Mouse (Mus musculus) hindbrain, embryonic 10.5 days (tissue): ENCODE data around the gene Myh15. TPM values are rescaled to one million over a fixed set of nuclear protein-coding genes. Genes with fewer than 3 reads are reported as not detected.

ENCODE experiments used
- DNase-seq: peaks from one replicate; pipeline ENCODE4 v3.0.0-alpha.2; 2017; ENCODE audit warnings: low spot score
- H3K27ac ChIP-seq: fragments of 300-500 bp; sonication (generic); 2 replicates; pipeline ENCODE4 v1.5.1; 2016; ENCODE audit warnings: mild to moderate bottlenecking, moderate library complexity
- H3K27me3 ChIP-seq: fragments of 300-500 bp; sonication (generic); 2 replicates; pipeline ENCODE4 v1.6.1; 2016; ENCODE audit warnings: mild to moderate bottlenecking; ENCODE audit not compliant: poor library complexity, insufficient read depth, severe bottlenecking
- H3K36me3 ChIP-seq: fragments of 300-500 bp; sonication (generic); 2 replicates; pipeline ENCODE4 v1.6.1; 2016; ENCODE audit warnings: mild to moderate bottlenecking, moderate library complexity
- H3K4me1 ChIP-seq: fragments of 300-500 bp; sonication (generic); replicated peaks from 2 replicates; pipeline ENCODE4 v1.6.1; 2016; ENCODE audit warnings: mild to moderate bottlenecking
- H3K4me3 ChIP-seq: fragments of 300-500 bp; sonication (generic); 2 replicates; pipeline ENCODE4 v1.5.1; 2016; ENCODE audit warnings: mild to moderate bottlenecking, moderate library complexity
- H3K9me3 ChIP-seq: fragments of 300-500 bp; sonication (generic); 2 replicates; pipeline ENCODE4 v1.6.1; 2016; ENCODE audit warnings: mild to moderate bottlenecking, moderate library complexity
- WGBS: fragments of 180-500 bp; shearing (Covaris S2); methylation state at CpG from one replicate; pipeline ENCODE4 v1.1.7; 2016; 5-methylcytosine and 5-hydroxymethylcytosine counted together
- polyA plus RNA-seq: library from polyadenylated mRNA; unstranded; fragments of >200 nt; fragmentation: Nextera tagmentation; extraction: Ambion mirVana; gene quantifications from 2 replicates; pipeline ENCODE4 v1.2.1, GENCODE M21; 2016

Gene Myh15
- polyA plus RNA-seq: not detected in 2 replicates

DNA sequence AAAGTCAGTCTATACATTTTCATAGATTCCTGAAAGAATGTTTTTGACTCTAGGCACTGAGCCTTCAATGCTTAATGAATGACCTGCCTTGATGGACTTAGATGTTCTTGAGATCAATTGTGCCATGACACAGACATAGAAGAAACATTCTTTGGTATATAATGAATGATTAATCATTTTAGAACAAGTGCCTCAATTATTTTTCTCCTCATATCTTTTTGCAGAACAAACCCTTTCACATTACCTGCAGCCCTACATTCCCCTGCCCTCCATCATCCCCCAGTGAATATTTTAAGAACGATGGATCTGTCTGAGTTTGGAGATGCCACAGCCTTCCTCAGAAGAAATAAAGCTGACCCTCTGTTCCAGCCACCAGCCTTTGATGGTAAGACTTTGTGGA, at the start of gene Myh15:
TSS of gene Myh15 (plus strand) at position 301 of the 400 bp plus-strand sequence.
- Histone ChIP-seq H3K36me3 (no peaks in the 10 kb centered on the region), H3K4me1 (no peaks in the 10 kb centered on the region), H3K4me3 (no peak within 1 kb of the TSS), H3K27ac (no peak within 1 kb of the TSS), H3K27me3 (no peaks in the 10 kb centered on the region), H3K9me3 (no peaks in the 10 kb centered on the region)
- DNase-seq: no peak
- 94% methylated on average over 1 of the region's 1 CpGs for WGBS

DNA sequence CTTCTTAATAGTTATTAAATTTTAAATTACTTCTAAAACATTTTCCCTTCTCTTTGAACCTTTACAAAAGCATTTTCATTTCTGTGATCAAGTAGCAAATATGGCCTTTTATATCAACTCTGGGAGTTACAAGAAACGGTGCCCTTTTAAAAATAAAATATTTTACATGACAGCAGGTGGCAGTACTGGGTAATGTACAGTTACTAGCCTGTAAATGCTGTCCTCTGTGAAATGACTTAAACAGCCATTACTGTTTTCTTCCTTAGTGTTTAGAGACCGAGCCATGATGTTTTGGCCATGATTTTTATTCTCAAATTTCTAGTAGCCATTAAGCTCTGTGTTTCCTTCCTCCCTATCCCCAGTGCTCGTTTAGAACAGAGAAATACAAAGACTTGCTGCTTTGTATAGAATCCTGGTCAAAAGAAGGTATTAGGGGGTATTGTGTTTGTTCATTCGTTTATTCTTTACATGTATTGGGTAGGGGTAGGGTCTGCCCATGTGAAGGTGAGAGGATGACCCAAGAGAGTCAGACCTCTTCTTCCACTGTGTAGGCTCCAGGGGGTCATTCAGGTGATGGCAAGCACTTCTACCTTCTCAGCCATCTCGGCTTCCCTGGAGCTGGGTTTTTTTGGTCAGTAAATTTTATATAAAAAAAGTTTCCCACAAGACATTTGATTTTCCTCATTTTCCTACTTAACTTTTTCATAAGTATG, 40.5 kb upstream of the Myh15 start:
- Histone ChIP-seq H3K27ac (no peak overlapping the region), H3K9me3 (no peaks in the 10 kb centered on the region), H3K4me3 (no peak overlapping the region), H3K27me3 (no peaks in the 10 kb centered on the region), H3K36me3 (peaks cover 81% of the 10 kb centered on the region), H3K4me1 (no peaks in the 10 kb centered on the region)
- no peak for DNase-seq
- 84% methylated on average over 5 of the region's 5 CpGs for WGBS

DNA sequence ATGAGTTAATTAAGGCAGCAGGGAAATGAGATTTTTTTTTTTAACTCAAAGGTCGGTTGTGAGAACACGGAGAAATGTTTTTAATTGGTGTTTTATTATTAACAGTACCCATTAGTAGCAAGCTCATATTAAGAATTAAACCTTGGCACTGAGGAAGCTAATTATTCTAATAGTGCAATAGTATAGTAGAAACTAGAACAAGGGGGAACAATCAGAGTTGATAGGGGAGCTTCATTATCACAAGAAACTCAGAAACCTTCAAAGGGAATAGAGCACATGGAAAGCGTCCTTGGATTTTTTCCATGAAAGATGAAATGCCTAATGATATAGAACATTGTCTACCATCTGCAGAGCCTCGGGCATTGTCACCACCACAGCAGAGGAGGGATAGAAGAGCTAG, 21.4 kb upstream of the Myh15 start:
- DNase-seq: no peak
- Histone ChIP-seq H3K4me3 (no peak overlapping the region), H3K9me3 (no peaks in the 10 kb centered on the region), H3K27ac (no peak overlapping the region), H3K27me3 (no peaks in the 10 kb centered on the region), H3K36me3 (no peaks in the 10 kb centered on the region), H3K4me1 (no peaks in the 10 kb centered on the region)
- 86% methylated on average over 4 of the region's 4 CpGs for WGBS

DNA sequence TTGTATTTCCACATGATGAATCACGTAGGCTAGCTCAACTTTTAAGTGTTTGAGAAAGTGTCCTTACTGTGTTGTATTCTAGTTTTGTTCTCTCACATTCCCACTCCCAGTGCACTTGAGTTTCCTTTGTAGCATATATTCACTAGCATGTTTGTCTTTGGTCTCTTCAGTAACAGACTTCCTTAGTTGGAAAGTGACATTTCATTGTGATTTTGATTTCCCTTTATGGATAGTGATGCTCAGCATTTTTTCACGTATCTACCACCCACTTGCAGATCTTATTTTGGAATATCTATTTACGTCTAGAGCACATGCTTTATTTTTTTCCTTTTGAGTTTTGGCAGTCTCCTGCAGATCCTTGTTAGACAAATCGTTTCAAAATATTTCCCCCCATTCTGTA, 19.5 kb upstream of the Myh15 start:
- H3K36me3 ChIP-seq: no peaks in the 10 kb centered on the region
- 84% methylated on average over 4 of the region's 4 CpGs for WGBS
- no peak overlapping the region for H3K4me3 ChIP-seq
- DNase-seq: no peak
- no peak overlapping the region for H3K27ac ChIP-seq
- no peaks in the 10 kb centered on the region for H3K27me3 ChIP-seq
- no peaks in the 10 kb centered on the region for H3K4me1 ChIP-seq
- H3K9me3 ChIP-seq: no peaks in the 10 kb centered on the region

DNA sequence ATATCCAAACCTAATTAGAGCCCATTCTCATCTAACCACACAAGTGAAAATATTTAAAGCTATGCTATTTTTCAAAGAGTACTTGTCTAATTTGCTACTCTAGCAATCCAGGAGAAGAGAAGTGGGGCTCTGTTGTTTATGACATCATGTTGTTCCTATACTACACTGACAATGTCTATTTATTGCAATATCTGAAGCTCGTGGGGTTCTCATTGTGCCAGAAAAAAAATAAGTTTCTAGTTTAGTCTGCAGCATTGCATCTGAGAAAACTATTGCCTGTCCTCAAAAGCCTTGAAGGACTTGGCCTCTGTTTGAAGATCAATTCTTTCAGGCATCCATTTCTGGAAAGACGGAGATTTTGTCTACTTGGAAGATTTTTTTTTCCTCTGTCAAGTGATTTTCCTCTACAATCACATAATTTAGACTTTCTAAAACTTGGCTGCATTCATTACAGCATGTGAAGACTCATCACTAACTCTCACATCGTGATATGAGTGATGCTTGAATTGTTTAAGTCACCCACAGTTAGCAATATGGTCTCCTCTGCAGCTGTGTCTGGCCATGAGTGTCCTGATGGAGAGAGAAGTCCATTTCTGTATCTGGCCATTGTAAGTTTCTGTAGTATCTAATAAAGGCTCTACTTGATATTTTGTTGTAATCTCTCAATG, 16.6 kb upstream of the Myh15 start:
- Histone ChIP-seq H3K9me3 (no peaks in the 10 kb centered on the region), H3K36me3 (no peaks in the 10 kb centered on the region), H3K4me1 (no peaks in the 10 kb centered on the region), H3K27ac (no peak overlapping the region), H3K4me3 (no peak overlapping the region), H3K27me3 (no peaks in the 10 kb centered on the region)
- no peak for DNase-seq
- WGBS: 86% methylated on average over 3 of the region's 3 CpGs

DNA sequence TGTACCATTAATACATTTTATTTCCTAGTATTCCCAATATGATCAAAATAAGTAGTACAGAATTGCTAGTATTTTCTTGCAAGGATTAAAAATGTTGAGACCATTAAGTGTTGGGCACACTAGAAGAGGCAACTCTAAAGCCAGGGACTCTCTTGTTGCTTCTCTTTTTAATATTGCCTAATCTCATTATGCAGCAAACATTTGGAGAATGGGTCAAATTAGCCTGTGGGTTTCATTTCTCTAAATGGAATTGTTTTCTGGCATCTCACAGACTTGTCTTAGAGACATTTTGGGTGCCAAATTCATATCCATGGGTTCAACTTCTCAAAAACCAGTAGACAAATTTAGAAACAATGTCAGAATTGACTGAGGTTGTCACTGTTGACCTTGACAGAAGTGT, 8.1 kb upstream of the Myh15 start:
- Histone ChIP-seq H3K27ac (no peak overlapping the region), H3K4me1 (no peaks in the 10 kb centered on the region), H3K4me3 (no peak overlapping the region)

DNA sequence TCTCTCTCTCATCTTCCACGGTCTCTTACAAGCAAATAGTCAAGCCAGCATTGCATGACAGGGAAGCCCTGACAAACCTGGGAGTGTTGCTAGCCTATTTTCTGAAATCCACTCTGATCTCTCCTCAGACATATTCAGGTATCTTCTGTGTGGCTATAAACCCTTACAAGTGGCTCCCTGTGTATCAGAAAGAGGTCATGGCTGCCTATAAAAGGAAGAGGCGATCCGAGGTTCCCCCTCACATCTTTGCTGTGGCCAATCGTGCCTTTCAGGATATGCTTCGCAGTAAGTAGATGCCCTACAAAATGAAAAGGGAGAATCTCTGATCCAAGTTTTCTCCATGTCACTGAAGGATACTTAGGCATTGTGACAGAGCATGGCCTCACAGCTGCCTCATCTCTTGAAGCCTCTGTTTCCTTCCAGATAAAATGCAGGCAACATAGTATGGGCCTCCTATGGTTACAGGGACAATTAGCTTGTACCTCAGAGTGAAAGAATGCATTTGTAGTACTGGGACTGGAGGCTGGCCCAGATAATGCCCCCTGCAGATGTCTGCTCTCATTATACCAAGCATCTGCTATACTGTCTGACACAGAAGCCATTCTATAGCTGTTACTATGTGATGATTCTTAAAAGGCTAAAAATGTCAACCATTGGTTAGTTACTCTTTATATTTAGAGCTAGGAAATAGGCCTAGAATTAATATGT, 12.1 kb downstream of the Myh15 start:
- Histone ChIP-seq H3K27ac (no peak overlapping the region), H3K4me1 (peaks cover 5% of the 10 kb centered on the region; the same call in 1 of the 2 replicates), H3K9me3 (no peaks in the 10 kb centered on the region), H3K36me3 (no peaks in the 10 kb centered on the region), H3K4me3 (no peak overlapping the region), H3K27me3 (no peaks in the 10 kb centered on the region)
- 67% methylated on average over 5 of the region's 5 CpGs for WGBS
- DNase-seq: no peak

More for the DNA sequence above, 8.1 kb upstream of the Myh15 start:
- no peaks in the 10 kb centered on the region for H3K9me3 ChIP-seq
- no peak for DNase-seq
- H3K36me3 ChIP-seq: no peaks in the 10 kb centered on the region
- H3K27me3 ChIP-seq: no peaks in the 10 kb centered on the region

DNA sequence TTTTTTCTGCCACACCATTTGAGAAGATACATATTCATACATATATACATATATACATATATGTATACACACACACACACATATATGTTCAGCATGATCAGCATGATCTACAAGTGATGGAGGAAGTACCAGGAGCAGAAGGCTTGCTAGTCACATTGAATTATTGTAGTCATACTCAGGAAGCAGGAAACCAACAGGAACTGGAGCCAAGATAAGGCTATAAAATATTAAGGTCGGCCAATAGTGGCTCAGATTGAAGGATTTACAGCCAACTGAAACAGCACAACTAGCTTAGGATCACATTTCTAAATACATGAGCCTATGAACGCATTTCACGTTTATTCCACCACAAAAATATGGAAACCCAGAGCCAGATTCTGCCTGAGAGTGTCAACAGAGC, 14.0 kb downstream of the Myh15 start:
- 92% methylated on average over 3 of the region's 3 CpGs for WGBS
- Histone ChIP-seq H3K27me3 (no peaks in the 10 kb centered on the region), H3K4me1 (peaks cover 5% of the 10 kb centered on the region; the same call in 1 of the 2 replicates), H3K36me3 (no peaks in the 10 kb centered on the region), H3K27ac (no peak overlapping the region), H3K4me3 (no peak overlapping the region), H3K9me3 (no peaks in the 10 kb centered on the region)
- DNase-seq: no peak

DNA sequence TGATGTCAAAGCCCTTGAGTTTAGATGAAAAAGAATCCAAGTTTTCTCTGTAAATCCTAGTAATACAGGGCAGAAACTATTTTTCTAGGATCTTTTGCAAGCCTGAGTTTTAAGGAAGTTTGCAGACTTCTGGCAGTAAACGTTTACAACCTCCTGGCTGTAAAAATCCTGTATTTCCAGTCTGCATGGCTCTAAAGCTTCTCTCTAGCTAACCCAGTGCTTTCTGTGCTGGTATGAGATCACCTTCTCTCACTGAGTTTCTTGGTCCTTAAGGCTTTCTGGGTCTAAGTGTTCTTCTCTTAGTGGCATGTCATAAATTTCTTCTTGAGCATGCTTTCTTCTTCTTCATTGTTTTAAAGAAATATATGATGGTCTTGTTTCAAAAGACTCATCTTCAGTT, 70.7 kb downstream of the Myh15 start:
- no peaks in the 10 kb centered on the region for H3K4me1 ChIP-seq
- no peak for DNase-seq
- no peak overlapping the region for H3K4me3 ChIP-seq
- H3K9me3 ChIP-seq: no peaks in the 10 kb centered on the region
- H3K27me3 ChIP-seq: no peaks in the 10 kb centered on the region
- H3K36me3 ChIP-seq: no peaks in the 10 kb centered on the region
- no peak overlapping the region for H3K27ac ChIP-seq
- WGBS: 59% methylated on average over 1 of the region's 1 CpGs

DNA sequence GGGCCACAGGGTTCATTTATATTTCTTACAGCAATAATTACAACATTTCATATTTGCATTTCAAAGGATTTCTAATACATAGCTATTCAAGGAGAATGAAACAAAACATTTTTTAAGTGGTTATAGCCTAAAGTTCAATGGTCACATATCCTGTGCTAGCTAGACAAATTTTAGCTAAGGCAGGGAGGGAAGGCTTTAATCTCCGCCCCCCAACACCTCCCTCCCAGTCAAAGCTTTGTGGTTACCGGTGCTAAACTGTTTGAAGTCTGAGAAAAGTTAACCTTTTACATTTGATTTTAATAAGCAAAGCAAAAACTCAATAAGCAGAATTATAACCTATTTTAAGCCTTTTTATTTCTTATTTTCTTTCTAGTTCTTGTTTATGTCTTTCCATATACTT, 98.9 kb downstream of the Myh15 start:
- Histone ChIP-seq H3K36me3 (no peaks in the 10 kb centered on the region), H3K4me1 (no peaks in the 10 kb centered on the region), H3K27me3 (no peaks in the 10 kb centered on the region), H3K4me3 (no peak overlapping the region), H3K9me3 (no peaks in the 10 kb centered on the region), H3K27ac (no peak overlapping the region)
- DNase-seq: no peak
- WGBS: 82% methylated on average over 2 of the region's 2 CpGs

DNA sequence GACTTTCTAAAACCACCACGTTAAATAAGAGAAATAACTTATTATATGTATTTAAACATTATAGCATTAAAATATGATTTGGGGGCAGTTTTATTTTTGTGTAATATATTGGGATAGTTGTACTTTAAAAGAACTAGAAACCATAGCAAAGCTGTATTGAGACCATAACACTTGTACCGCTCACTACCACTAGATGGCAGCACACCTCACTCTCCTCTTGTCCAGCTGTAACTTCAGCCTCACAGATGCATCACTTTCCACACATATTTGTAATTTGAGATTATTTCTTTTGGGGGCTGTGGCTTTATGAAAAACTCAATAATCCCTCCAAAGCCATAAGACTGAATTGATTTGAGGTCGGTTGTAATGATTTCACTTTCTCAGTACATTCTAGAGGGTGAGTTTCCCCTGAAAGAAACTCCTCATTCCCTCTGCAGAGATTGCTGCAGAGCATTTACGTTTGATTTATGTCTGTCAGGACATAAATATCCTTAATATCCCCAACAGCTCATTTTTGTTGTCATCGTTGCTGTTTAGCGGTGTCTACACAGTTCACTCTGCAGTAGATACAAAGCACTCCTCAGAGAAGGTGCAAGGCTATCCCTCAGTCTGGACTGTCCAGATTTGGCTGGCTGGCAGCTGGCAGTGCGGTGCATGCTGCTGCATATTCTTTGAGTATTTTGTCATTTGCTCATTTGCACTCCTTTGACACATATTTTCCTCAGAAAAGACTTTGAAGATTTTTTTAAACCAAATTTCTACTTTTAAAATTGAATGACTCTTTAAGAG, 107.3 kb downstream of the Myh15 start:
- DNase-seq: peak; percentile 54
- Histone ChIP-seq H3K36me3 (no peaks in the 10 kb centered on the region), H3K4me3 (no peak overlapping the region), H3K9me3 (no peaks in the 10 kb centered on the region), H3K4me1 (no peaks in the 10 kb centered on the region), H3K27ac (no peak overlapping the region), H3K27me3 (no peaks in the 10 kb centered on the region)
- 46% methylated on average over 7 of the region's 7 CpGs for WGBS

DNA sequence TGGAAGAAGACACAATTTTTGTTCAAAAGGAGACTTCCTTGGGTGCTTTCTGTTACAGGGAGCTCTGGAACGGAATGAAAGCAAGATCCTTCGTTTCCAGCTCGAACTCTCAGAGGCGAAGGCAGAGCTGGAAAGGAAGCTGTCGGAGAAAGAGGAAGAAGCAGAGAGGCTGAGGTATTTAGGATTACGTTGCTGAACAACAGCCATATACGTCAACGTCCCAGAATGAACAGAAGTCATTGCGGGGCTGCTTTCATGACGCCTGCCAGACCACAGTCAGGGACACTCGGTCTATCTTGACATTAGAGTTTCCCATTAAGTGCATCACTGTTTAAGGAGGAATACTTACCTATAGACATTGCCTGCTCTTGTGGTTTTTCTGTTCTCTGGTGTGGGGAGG, 108.4 kb downstream of the Myh15 start:
- H3K36me3 ChIP-seq: no peaks in the 10 kb centered on the region
- DNase-seq: no peak
- H3K27me3 ChIP-seq: no peaks in the 10 kb centered on the region
- no peaks in the 10 kb centered on the region for H3K9me3 ChIP-seq
- H3K27ac ChIP-seq: no peak overlapping the region
- H3K4me3 ChIP-seq: no peak overlapping the region
- H3K4me1 ChIP-seq: no peaks in the 10 kb centered on the region
- 89% methylated on average over 11 of the region's 11 CpGs for WGBS
